Mouse (Mus musculus) heart, embryonic 13.5 days (tissue): ENCODE results near the gene Wap. TPM values are rescaled to one million over a fixed set of nuclear protein-coding genes. Genes with fewer than 3 reads are reported as not detected.
"Not testable (repeated sequence)": the region's sequence is repeated elsewhere in the genome, so short reads cannot be mapped to it uniquely, and the experiment has no call there.

ENCODE experiments used
- ATAC-seq: fragments of 200-750 bp; cut with Nextera tagmentation; 2 replicates; pipeline ENCODE4 v1.8.0; 2017; ENCODE audit warnings: moderate TSS enrichment; ENCODE audit not compliant: insufficient number of reproducible peaks, low FRiP score, low TSS enrichment; ENCODE audit errors: extremely low read depth
- H3K27ac ChIP-seq: fragments of 300-500 bp; sonication (generic); replicated peaks from 2 replicates; pipeline ENCODE4 v1.5.1; 2015; ENCODE audit warnings: moderate library complexity, mild to moderate bottlenecking, inconsistent platforms
- H3K27me3 ChIP-seq: fragments of 300-500 bp; sonication (generic); replicated peaks from 2 replicates; pipeline ENCODE4 v1.6.1; 2015; ENCODE audit warnings: mild to moderate bottlenecking, inconsistent platforms
- H3K36me3 ChIP-seq: fragments of 300-500 bp; sonication (generic); 2 replicates; pipeline ENCODE4 v1.6.1; 2015; ENCODE audit warnings: mild to moderate bottlenecking, inconsistent platforms
- H3K4me1 ChIP-seq: fragments of 300-500 bp; sonication (generic); 2 replicates; pipeline ENCODE4 v1.6.1; 2015; ENCODE audit warnings: inconsistent platforms
- H3K4me2 ChIP-seq: fragments of 300-500 bp; sonication (generic); 2 replicates; pipeline ENCODE4 v1.6.1; 2015; ENCODE audit warnings: inconsistent platforms, mild to moderate bottlenecking, moderate library complexity
- H3K4me3 ChIP-seq: fragments of 300-500 bp; sonication (generic); 2 replicates; pipeline ENCODE4 v1.5.1; 2015; ENCODE audit warnings: moderate library complexity, mild to moderate bottlenecking, inconsistent platforms
- H3K9ac ChIP-seq: fragments of 300-500 bp; sonication (generic); 2 replicates; pipeline ENCODE4 v1.6.1; 2015; ENCODE audit warnings: inconsistent platforms, mild to moderate bottlenecking, moderate library complexity
- H3K9me3 ChIP-seq: fragments of 300-500 bp; sonication (generic); 2 replicates; pipeline ENCODE4 v1.6.1; 2016; ENCODE audit warnings: inconsistent platforms
- WGBS: fragments of 180-500 bp; shearing (Covaris S2); methylation state at CpG from one replicate; pipeline ENCODE4 v1.1.7; 2015; ENCODE audit warnings: mixed read lengths; 5-methylcytosine and 5-hydroxymethylcytosine counted together
- polyA plus RNA-seq: library from polyadenylated mRNA; unstranded; fragments of >200 nt; fragmentation: Nextera tagmentation; extraction: Ambion mirVana; gene quantifications from 2 replicates; pipeline ENCODE4 v1.2.1, GENCODE M21; 2015

The Wap gene
- polyA plus RNA-seq, 1 experiment from 2014 or later, result not detected

DNA sequence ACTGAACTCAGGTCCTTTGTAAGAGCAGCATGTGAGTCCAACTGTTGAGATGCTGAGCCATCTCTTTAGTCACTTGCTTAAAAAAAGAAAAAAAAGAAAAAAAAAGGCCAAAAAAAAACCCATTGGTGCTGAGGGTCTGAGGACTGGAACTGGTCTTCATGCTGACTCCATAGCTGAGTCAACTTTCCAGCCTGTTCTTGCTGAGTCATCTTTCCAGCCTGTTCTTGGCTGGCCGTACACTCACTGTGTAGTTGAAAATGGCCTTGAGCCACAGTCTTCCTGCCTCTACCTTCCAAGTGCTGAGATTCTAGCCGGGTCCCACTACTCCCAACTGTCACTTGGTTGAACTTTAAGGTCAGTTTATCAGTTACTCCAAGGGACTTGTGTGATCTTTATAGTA is 28.2 kb upstream of the Wap start:
- H3K4me1 ChIP-seq, result no peaks in the 10 kb centered on the region
- 74% methylated on average over 2 of the region's 2 CpGs for WGBS
- H3K27me3 ChIP-seq, result no peaks in the 10 kb centered on the region
- no peaks in the 10 kb centered on the region for H3K36me3 ChIP-seq
- H3K9me3 ChIP-seq, result no peaks in the 10 kb centered on the region; the same call in 1 of the 2 replicates
- H3K4me2 ChIP-seq, result no peak overlapping the region
- H3K27ac ChIP-seq, result no peak overlapping the region
- no peak overlapping the region for H3K9ac ChIP-seq
- ATAC-seq, result no peak
- H3K4me3 ChIP-seq, result no peak overlapping the region

DNA sequence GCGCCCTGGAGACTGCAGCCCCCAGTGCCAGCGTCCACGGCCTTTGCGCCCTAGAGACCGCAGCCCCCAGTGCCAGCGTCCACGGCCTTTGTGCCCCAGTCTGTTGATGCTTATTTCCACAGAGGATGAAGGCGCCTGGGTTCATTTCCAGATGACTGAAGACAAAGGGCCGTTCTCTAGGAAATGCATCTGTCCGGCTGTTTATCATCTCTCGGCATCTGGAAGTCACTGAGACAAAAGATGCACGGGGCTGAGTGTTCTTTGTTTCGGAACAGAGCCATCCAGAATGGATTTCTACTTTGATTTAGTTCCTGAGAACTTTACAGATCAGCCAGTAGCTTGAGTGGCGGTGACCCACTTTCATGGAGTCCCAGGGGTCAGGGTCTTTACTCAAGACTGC is 22.8 kb upstream of the Wap start:
- no peak overlapping the region for H3K4me3 ChIP-seq
- H3K27ac ChIP-seq, result no peak overlapping the region
- ATAC-seq, result no peak
- 71% methylated on average over 14 of the region's 14 CpGs for WGBS
- peaks cover 4% of the 10 kb centered on the region; the same call in 1 of the 2 replicates for H3K4me1 ChIP-seq
- no peaks in the 10 kb centered on the region for H3K36me3 ChIP-seq
- no peak overlapping the region for H3K4me2 ChIP-seq
- H3K9ac ChIP-seq, result no peak overlapping the region
- peaks cover 34% of the 10 kb centered on the region for H3K27me3 ChIP-seq
- H3K9me3 ChIP-seq, result no peaks in the 10 kb centered on the region

DNA sequence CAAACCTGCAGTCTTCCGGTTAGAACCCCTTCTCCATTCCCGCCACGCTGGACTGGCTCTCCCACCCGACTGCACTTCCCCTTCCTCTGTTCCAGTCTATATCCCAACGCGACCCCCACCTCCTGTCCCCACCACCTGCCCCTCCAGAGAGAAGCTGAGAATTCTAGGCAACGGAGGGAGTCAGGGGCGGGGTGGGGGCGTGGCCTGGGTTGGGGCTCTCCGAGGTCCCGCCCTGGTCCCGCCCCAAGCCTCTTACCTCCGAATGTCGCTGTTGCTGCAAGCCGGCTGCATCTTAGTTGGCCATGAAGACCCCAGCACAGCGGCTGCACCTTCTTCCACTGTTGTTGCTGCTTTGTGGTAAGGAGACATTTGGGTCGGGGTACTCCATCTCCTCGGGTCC is 19.8 kb upstream of the Wap start, which contains the start of gene Ramp3:
Gene Ramp3, plus strand, starts transcription at position 251 of the 400 bp plus-strand sequence.
- H3K27ac ChIP-seq, result no peak within 1 kb of the TSS
- H3K36me3 ChIP-seq, result no peaks in the 10 kb centered on the region
- peak within 1 kb of the TSS; percentile 53 for H3K4me3 ChIP-seq
- no peak for ATAC-seq
- peaks cover 4% of the 10 kb centered on the region; the same call in 1 of the 2 replicates for H3K4me1 ChIP-seq
- H3K9ac ChIP-seq, result peak within 1 kb of the TSS; percentile 73
- H3K9me3 ChIP-seq, result no peaks in the 10 kb centered on the region
- under 1% methylated on average over 18 of the region's 18 CpGs for WGBS
- H3K27me3 ChIP-seq, result peaks cover 56% of the 10 kb centered on the region
- H3K4me2 ChIP-seq, result peak within 1 kb of the TSS; percentile 83

DNA sequence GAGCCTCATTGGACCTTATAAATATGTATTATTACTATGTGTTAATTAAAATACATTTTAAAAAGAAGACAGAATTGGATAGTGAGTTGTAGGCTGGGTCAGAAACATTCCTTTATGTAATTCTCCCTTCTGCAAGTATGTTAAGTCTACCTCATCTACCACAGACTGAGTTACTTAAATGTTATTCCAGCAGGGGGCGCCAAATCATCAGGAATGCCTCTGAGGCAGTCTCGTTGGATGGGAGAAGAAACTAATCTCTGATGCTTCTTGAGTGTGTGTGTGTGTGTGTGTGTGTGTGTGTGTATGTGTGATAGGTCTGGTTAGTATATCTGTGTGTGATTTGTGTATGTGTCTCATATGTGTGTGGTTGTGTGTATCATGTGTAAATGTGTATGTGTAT is 16.5 kb upstream of the Wap start:
- no peaks in the 10 kb centered on the region for H3K9me3 ChIP-seq

DNA sequence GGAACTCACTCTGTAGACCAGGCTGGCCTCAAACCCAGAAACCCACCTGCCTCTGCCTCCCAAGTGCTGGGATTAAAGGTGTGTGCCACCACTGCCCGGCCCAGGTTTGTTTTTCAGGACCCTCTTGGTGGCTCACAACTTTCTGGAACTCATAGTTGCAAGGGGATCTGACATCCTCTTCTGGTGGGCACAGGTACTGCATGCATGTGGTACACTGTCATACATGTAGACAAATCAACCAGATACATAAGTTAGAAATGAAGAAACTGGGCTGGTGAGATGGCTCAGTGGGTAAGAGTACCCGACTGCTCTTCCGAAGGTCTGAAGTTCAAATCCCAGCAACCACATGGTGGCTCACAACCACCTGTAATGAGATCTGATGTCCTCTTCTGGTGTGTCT is 14.5 kb upstream of the Wap start:
- H3K4me1 ChIP-seq, H3K4me2 ChIP-seq, H3K9me3 ChIP-seq, H3K36me3 ChIP-seq, H3K9ac ChIP-seq, H3K4me3 ChIP-seq, H3K27ac ChIP-seq, ATAC-seq: not testable (repeated sequence)
- WGBS, result 60% methylated on average over 3 of the region's 3 CpGs
- peaks cover 40% of the 10 kb centered on the region for H3K27me3 ChIP-seq

More for the DNA sequence above, 16.5 kb upstream of the Wap start:
- Histone ChIP-seq H3K4me3 (no peak overlapping the region), H3K27ac (no peak overlapping the region), H3K4me1 (peaks cover 4% of the 10 kb centered on the region; the same call in 1 of the 2 replicates), H3K9ac (no peak overlapping the region), H3K27me3 (peaks cover 52% of the 10 kb centered on the region), H3K36me3 (no peaks in the 10 kb centered on the region), H3K4me2 (no peak overlapping the region)
- no peak for ATAC-seq
- 1% methylated on average over 2 of the region's 2 CpGs for WGBS

DNA sequence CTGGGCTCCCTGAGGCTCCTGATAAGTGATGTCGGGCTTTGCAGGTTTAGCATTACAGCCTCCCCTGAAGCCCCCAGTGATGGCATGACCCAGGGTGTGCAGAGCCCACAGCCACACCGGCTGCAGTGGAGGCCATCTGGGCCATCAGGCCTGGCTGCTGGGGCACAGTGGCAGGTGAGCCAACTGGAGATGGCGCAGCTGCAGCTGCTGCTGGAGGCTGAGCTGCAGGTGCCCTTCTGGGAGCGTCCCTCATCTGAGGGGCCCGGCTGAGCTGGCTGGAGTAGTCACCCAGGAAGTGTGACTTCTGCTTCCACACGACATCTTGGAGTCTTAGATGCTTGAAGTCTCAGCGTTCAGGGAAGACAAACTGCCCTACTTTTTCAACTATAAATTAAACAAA is 12.1 kb upstream of the Wap start:
- H3K9ac ChIP-seq, result no peak overlapping the region
- H3K27me3 ChIP-seq, result peaks cover 19% of the 10 kb centered on the region
- no peaks in the 10 kb centered on the region for H3K4me1 ChIP-seq
- no peaks in the 10 kb centered on the region for H3K9me3 ChIP-seq
- no peaks in the 10 kb centered on the region for H3K36me3 ChIP-seq
- no peak overlapping the region for H3K4me2 ChIP-seq
- ATAC-seq, result no peak
- 56% methylated on average over 7 of the region's 7 CpGs for WGBS
- H3K4me3 ChIP-seq, result no peak overlapping the region
- no peak overlapping the region for H3K27ac ChIP-seq

DNA sequence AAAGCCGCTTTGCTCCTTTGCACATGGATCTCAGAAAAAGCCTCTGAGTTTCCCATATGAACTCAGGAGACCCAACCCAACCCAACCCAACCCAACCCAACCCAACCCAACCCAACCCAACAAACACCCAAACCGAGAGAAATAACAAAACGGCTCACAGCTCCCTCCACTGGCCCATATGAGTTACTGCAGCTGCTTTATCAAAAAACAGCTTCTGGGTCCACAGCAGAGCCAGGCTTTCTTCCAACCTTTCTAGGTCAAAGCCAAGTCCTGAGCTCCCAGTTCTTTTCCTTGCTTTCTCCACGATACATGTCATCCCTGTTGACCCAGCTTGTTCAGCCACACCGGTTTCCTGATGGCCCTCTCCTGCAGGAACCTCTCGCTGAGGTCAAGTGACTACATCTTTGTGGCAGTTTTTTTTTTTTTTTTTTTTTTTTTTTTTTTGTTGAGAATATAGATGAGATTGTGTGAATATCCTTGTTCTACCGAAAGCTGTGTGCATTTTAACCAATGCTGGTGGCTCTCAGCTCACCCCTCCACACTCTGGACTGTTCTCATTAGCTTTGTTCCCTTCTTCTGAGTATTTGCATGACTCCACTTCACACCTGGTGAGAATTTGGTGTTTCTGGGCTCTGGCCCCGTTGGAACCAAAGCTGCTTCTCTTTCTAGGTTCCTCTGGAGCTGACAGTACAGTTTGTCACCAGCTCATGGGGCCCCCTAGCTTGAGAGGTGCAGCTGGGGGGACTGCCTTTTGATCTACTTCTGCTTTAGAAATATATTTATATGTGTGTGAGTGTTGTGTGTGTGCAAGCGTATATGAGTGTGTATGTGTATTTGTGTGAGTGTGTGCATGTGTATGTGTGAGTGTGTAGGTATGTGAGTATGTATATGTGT is 9.6 kb upstream of the Wap start:
- Histone ChIP-seq H3K36me3 (no peaks in the 10 kb centered on the region), H3K4me1 (no peaks in the 10 kb centered on the region), H3K27me3 (0 out of 2 replicates have a peak, but pooled peaks cover 3% of the 10 kb centered on the region), H3K4me3 (no peak overlapping the region), H3K9me3 (no peaks in the 10 kb centered on the region), H3K27ac (no peak overlapping the region), H3K9ac (no peak overlapping the region), H3K4me2 (no peak overlapping the region)
- WGBS, result 47% methylated on average over 9 of the region's 9 CpGs
- no peak for ATAC-seq

DNA sequence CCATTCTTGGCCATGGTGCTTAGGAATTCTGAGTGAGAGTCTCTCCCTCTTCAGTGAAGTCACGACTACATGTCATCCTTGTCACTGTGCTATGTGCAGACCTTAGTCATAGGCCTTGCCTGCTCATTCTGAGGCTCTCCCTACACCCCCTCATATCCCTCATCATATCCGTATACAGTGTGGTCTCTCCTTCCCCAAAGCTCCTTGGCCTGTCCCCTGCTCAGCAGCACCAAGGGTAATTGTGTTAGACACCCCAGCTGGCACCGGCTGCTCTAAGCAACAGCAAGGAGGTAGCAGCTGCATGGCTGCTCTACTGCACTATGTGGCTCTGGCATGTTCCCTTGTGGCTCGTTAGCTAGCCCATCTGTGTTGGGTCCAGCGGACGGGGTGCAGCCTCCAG is 6.1 kb upstream of the Wap start:
- no peaks in the 10 kb centered on the region for H3K4me1 ChIP-seq
- H3K27me3 ChIP-seq, result no peaks in the 10 kb centered on the region
- no peaks in the 10 kb centered on the region for H3K9me3 ChIP-seq
- H3K9ac ChIP-seq, result no peak overlapping the region
- no peak overlapping the region for H3K4me2 ChIP-seq
- WGBS, result 74% methylated on average over 6 of the region's 6 CpGs
- H3K4me3 ChIP-seq, result no peak overlapping the region
- no peak for ATAC-seq
- H3K27ac ChIP-seq, result no peak overlapping the region
- no peaks in the 10 kb centered on the region for H3K36me3 ChIP-seq

DNA sequence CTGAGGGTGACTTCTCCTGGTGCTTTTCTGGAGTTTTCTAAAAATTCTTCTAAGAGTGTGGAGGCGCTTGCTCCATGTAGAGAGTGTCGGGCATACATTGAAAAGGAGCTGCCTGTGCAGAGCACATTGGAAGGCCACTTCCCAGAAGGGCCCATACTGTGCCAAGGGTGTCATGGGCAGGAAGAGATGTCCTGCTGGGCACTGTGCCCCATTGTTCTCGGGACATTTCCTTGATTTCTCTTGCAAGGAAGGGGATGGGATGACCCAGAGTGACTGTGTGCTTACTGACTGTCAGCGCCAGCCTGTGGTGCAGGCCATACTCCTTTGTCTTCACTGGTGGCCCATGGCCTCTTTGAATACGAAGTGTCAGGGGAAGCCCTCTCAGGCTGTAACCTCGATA is 635 bp upstream of the Wap start:
- no peaks in the 10 kb centered on the region for H3K36me3 ChIP-seq
- H3K4me1 ChIP-seq, result no peaks in the 10 kb centered on the region
- H3K27me3 ChIP-seq, result no peaks in the 10 kb centered on the region; the same call in 1 of the 2 replicates
- H3K9me3 ChIP-seq, result no peaks in the 10 kb centered on the region
- no peak overlapping the region for H3K27ac ChIP-seq
- ATAC-seq, result no peak
- no peak overlapping the region for H3K4me2 ChIP-seq
- H3K9ac ChIP-seq, result no peak overlapping the region
- no peak overlapping the region for H3K4me3 ChIP-seq
- WGBS, result 72% methylated on average over 6 of the region's 6 CpGs

DNA sequence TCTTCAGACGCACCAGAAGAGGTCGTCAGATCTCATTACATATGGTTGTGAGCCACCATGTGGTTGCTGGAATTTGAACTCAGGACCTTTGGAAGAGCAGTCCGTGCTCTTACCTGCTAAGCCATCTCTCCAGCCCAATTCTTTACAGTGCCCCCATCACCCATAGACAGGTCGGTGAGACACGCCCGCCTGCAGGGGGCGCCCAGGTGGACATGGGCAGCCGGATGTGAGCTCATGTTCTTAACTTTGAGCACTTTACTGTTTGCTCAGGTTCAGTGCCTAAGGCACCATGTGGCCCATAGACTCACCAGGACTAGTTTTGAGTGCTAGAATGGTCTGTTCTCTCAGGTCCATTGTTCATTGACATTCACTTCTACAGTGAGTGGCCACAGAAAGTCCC is 2.3 kb downstream of the Wap start:
- WGBS, result 66% methylated on average over 8 of the region's 8 CpGs
- ATAC-seq, result no peak
- H3K9me3 ChIP-seq, result peaks cover 6% of the 10 kb centered on the region; the same call in 1 of the 2 replicates
- no peak overlapping the region for H3K4me2 ChIP-seq
- no peaks in the 10 kb centered on the region; the same call in 1 of the 2 replicates for H3K27me3 ChIP-seq
- H3K9ac ChIP-seq, result no peak overlapping the region
- H3K36me3 ChIP-seq, result no peaks in the 10 kb centered on the region
- H3K27ac ChIP-seq, result no peak overlapping the region
- no peaks in the 10 kb centered on the region for H3K4me1 ChIP-seq
- no peak overlapping the region for H3K4me3 ChIP-seq

DNA sequence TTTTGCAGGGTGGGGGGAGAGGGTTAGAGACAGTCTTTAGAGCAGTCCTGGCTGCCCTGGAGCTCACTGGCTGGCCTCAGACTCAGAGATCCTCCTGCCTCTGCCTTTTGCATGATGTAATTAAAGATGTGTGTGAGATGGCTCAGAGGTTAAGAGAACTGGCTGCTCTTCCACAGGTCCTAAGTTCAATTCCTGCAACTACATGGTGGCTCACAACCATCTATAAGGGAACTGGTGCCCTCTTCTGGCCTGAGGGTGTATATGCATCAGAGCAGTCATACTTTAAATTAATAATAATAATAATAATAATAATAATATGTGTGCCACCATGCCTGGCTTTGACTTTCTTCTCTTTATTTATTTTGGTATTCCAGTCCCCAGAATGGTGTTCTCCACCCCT is 8.8 kb downstream of the Wap start:
- no peak for ATAC-seq
- Histone ChIP-seq H3K27ac (no peak overlapping the region), H3K4me2 (no peak overlapping the region), H3K4me1 (peaks cover 13% of the 10 kb centered on the region), H3K27me3 (no peaks in the 10 kb centered on the region), H3K4me3 (no peak overlapping the region), H3K36me3 (peaks cover under 1% of the 10 kb centered on the region), H3K9ac (no peak overlapping the region), H3K9me3 (peaks cover 6% of the 10 kb centered on the region; the same call in 1 of the 2 replicates)

DNA sequence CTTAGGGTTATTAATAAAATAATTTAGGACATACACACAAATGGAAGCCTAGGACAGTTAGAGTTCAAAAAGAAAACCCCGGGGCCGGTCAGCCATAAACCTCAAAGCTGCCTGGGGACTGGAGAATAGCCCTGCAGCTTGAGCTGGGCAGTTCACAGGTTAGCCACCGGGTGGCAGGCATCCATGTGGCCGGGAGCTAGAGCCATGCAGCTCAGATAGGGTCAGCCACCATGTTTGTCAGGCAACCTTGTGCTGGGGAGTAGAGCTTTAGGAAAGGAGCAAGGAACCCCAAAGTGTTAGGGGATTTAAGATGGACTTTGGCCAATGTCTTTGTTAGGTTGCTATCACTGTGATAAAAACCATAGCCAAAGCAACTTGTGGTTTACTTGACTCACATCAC is 9.9 kb downstream of the Wap start:
- Histone ChIP-seq H3K4me2 (no peak overlapping the region), H3K4me1 (peaks cover 24% of the 10 kb centered on the region), H3K27me3 (no peaks in the 10 kb centered on the region), H3K9ac (no peak overlapping the region), H3K27ac (no peak overlapping the region), H3K36me3 (peaks cover 11% of the 10 kb centered on the region), H3K9me3 (peaks cover 6% of the 10 kb centered on the region; the same call in 1 of the 2 replicates), H3K4me3 (no peak overlapping the region)
- 21% methylated on average over 4 of the region's 4 CpGs for WGBS
- no peak for ATAC-seq
